Mouse (Mus musculus): ENCODE measurements around the gene Nmur2. TPM values are rescaled to one million over a fixed set of nuclear protein-coding genes. Genes with fewer than 3 reads are reported as not detected.

Gene Nmur2
- polyA plus RNA-seq, 1 experiment = not detected

GRCm38 (mm10) chr11:56054439-56054838 is 13.6 kb upstream of the Nmur2 start:
- no peaks in the 10 kb centered on the region for H3K4me1 ChIP-seq (ENCODE audit: control insufficient read depth, insufficient read depth, low read length)
- no peaks in the 10 kb centered on the region for H3K36me3 ChIP-seq (ENCODE audit: control insufficient read depth, insufficient read depth, low read length)
- H3K27ac ChIP-seq (ENCODE audit: insufficient read depth, low read depth, low read length) = no peak overlapping the region
- TF ChIP-seq POLR2A (IDR thresholded peaks at IDR 0.05; ENCODE audit: low read depth, low read length) (no peak), CTCF (conservative IDR thresholded peaks at IDR 0.05; ENCODE audit: insufficient read depth, insufficient read length, low read depth, low read length) (no peak)
- no peak overlapping the region for H3K4me3 ChIP-seq (ENCODE audit: insufficient read depth, low read depth, low read length)
- H3K27me3 ChIP-seq (replicated peaks; ENCODE audit: control insufficient read depth, insufficient read depth, low read length) = no peaks in the 10 kb centered on the region
- no peak for DNase-seq
- 72% methylated on average over 7 of the region's 7 CpGs for WGBS

- Histone ChIP-seq H3K4me1 (ENCODE audit: control insufficient read depth, insufficient read depth, low read length) (no peaks in the 10 kb centered on the region), H3K36me3 (ENCODE audit: control insufficient read depth, insufficient read depth, low read length) (no peaks in the 10 kb centered on the region), H3K27me3 (replicated peaks; ENCODE audit: control insufficient read depth, insufficient read depth, low read length) (no peaks in the 10 kb centered on the region), H3K4me3 (ENCODE audit: insufficient read depth, low read depth, low read length) (no peak overlapping the region), H3K27ac (ENCODE audit: insufficient read depth, low read depth, low read length) (no peak overlapping the region)
- 85% methylated on average over 10 of the region's 10 CpGs for WGBS
- no peak for DNase-seq
- no peak for TF ChIP-seq POLR2A (IDR thresholded peaks at IDR 0.05; ENCODE audit: low read depth, low read length)
- no peak for TF ChIP-seq CTCF (conservative IDR thresholded peaks at IDR 0.05; ENCODE audit: insufficient read depth, insufficient read length, low read depth, low read length)
Observed at GRCm38 (mm10) chr11:56026854-56027253, 14.0 kb downstream of the Nmur2 start.

GRCm38 (mm10) chr11:56025746-56026570 is 14.9 kb downstream of the Nmur2 start:
- no peaks in the 10 kb centered on the region for H3K4me1 ChIP-seq (ENCODE audit: control insufficient read depth, insufficient read depth, low read length)
- no peaks in the 10 kb centered on the region for H3K27me3 ChIP-seq (replicated peaks; ENCODE audit: control insufficient read depth, insufficient read depth, low read length)
- peak; percentile 1 for DNase-seq
- H3K4me3 ChIP-seq (ENCODE audit: insufficient read depth, low read depth, low read length) = no peak overlapping the region
- 57% methylated on average over 10 of the region's 10 CpGs for WGBS
- H3K27ac ChIP-seq (ENCODE audit: insufficient read depth, low read depth, low read length) = no peak overlapping the region
- H3K36me3 ChIP-seq (ENCODE audit: control insufficient read depth, insufficient read depth, low read length) = no peaks in the 10 kb centered on the region
- TF ChIP-seq POLR2A (IDR thresholded peaks at IDR 0.05; ENCODE audit: low read depth, low read length) = no peak
- no peak for TF ChIP-seq CTCF (conservative IDR thresholded peaks at IDR 0.05; ENCODE audit: insufficient read depth, insufficient read length, low read depth, low read length)

GRCm38 (mm10) chr11:56013510-56014057 is 27.2 kb downstream of the Nmur2 start:
- Histone ChIP-seq H3K27ac (ENCODE audit: insufficient read depth, low read depth, low read length) (no peak overlapping the region), H3K27me3 (replicated peaks; ENCODE audit: control insufficient read depth, insufficient read depth, low read length) (no peaks in the 10 kb centered on the region), H3K4me1 (ENCODE audit: control insufficient read depth, insufficient read depth, low read length) (no peaks in the 10 kb centered on the region), H3K36me3 (ENCODE audit: control insufficient read depth, insufficient read depth, low read length) (no peaks in the 10 kb centered on the region), H3K4me3 (ENCODE audit: insufficient read depth, low read depth, low read length) (no peak overlapping the region)
- WGBS = 40% methylated on average over 9 of the region's 9 CpGs
- TF ChIP-seq POLR2A (IDR thresholded peaks at IDR 0.05; ENCODE audit: low read depth, low read length) = no peak
- no peak for TF ChIP-seq CTCF (conservative IDR thresholded peaks at IDR 0.05; ENCODE audit: insufficient read depth, insufficient read length, low read depth, low read length)
- DNase-seq = no peak

GRCm38 (mm10) chr11:56012396-56012795 is 28.4 kb downstream of the Nmur2 start:
- Histone ChIP-seq H3K27me3 (replicated peaks; ENCODE audit: control insufficient read depth, insufficient read depth, low read length) (no peaks in the 10 kb centered on the region), H3K27ac (ENCODE audit: insufficient read depth, low read depth, low read length) (no peak overlapping the region), H3K4me3 (ENCODE audit: insufficient read depth, low read depth, low read length) (no peak overlapping the region), H3K36me3 (ENCODE audit: control insufficient read depth, insufficient read depth, low read length) (no peaks in the 10 kb centered on the region), H3K4me1 (ENCODE audit: control insufficient read depth, insufficient read depth, low read length) (no peaks in the 10 kb centered on the region)
- WGBS = 52% methylated on average over 2 of the region's 2 CpGs
- no peak for DNase-seq
- TF ChIP-seq CTCF (conservative IDR thresholded peaks at IDR 0.05; ENCODE audit: insufficient read depth, insufficient read length, low read depth, low read length) (no peak), POLR2A (IDR thresholded peaks at IDR 0.05; ENCODE audit: low read depth, low read length) (no peak)

GRCm38 (mm10) chr11:56008277-56008676 is 32.5 kb downstream of the Nmur2 start:
- TF ChIP-seq CTCF (conservative IDR thresholded peaks at IDR 0.05; ENCODE audit: insufficient read depth, insufficient read length, low read depth, low read length) = no peak
- TF ChIP-seq POLR2A (IDR thresholded peaks at IDR 0.05; ENCODE audit: low read depth, low read length) = no peak
- H3K4me3 ChIP-seq (ENCODE audit: insufficient read depth, low read depth, low read length) = no peak overlapping the region
- H3K27me3 ChIP-seq (replicated peaks; ENCODE audit: control insufficient read depth, insufficient read depth, low read length) = no peaks in the 10 kb centered on the region
- H3K36me3 ChIP-seq (ENCODE audit: control insufficient read depth, insufficient read depth, low read length) = no peaks in the 10 kb centered on the region
- 27% methylated on average over 3 of the region's 3 CpGs for WGBS
- no peaks in the 10 kb centered on the region for H3K4me1 ChIP-seq (ENCODE audit: control insufficient read depth, insufficient read depth, low read length)
- DNase-seq = no peak
- H3K27ac ChIP-seq (ENCODE audit: insufficient read depth, low read depth, low read length) = no peak overlapping the region

- H3K27me3 ChIP-seq (replicated peaks; ENCODE audit: control insufficient read depth, insufficient read depth, low read length) = no peaks in the 10 kb centered on the region
- no peak overlapping the region for H3K4me3 ChIP-seq (ENCODE audit: insufficient read depth, low read depth, low read length)
- 52% methylated on average over 1 of the region's 1 CpGs for WGBS
- no peak for TF ChIP-seq CTCF (conservative IDR thresholded peaks at IDR 0.05; ENCODE audit: insufficient read depth, insufficient read length, low read depth, low read length)
- TF ChIP-seq POLR2A (IDR thresholded peaks at IDR 0.05; ENCODE audit: low read depth, low read length) = no peak
- no peaks in the 10 kb centered on the region for H3K4me1 ChIP-seq (ENCODE audit: control insufficient read depth, insufficient read depth, low read length)
- no peaks in the 10 kb centered on the region for H3K36me3 ChIP-seq (ENCODE audit: control insufficient read depth, insufficient read depth, low read length)
- no peak for DNase-seq
- no peak overlapping the region for H3K27ac ChIP-seq (ENCODE audit: insufficient read depth, low read depth, low read length)
Observed at GRCm38 (mm10) chr11:55992799-55993198, 48.0 kb downstream of the Nmur2 start.

Data from kidney, adult 2 months (tissue).